Mouse (Mus musculus): ENCODE measurements around the gene Slc30a10.
A peak's percentile ranks its signal among the peaks of the same experiment; 100 is the strongest.

The Slc30a10 gene

GRCm38 (mm10) chr1:185469551-185470021 lies 14.9 kb downstream of the Slc30a10 start:
- DNase-seq = no peak

DNA sequence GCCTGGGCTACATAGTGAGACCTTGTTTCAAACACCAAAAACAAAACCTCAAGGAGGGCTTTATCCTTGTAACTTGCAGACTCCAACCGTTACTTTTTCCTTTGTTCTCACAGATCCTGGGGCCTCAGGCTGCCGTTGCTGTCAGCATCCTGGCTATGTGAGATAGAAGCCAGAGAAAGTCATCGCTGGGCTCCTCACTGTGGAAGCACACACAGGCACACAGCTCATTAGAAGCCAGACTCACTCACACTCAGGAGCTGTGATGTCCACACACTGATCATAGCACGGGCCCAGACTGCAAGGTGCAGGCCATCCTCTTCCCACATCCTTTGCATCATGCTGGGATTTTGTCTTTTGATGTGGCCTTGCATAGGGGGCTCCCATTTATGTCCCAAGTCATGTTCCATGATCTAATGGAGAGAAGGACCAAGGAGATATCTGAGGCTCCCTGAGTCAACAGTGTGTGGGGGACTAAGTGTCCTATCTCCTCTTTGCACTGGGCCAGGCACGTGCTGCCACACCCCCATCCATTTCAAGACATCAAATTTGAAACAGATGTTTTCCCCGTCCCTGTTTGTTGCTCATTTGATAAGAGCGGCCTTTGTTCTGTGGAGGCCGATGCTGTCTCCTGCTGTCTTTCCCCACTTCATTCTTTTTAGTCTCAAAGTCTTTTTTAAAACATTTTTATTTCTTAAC lies 17.5 kb downstream of the Slc30a10 start:
- DNase-seq = no peak

DNA sequence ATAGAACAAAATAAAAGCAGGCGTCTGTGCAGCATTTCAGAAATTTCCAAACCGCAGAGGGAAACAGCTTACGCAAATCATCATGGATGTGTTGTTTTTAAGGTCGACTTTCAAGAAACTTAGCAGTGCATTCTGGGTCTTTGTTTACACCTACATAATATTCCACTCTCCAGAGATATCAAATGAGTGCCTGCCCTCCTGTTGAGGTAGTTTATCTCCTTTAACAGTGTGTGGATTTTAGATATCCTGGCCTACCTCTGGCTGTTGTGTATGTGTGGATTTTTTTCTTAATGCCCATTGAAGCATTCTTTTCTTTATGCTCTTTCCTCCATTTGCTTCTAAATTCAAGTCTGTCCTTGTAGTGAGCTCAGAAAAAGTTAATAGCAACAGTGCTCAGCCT lies 18.1 kb downstream of the Slc30a10 start:
- no peak for DNase-seq

GRCm38 (mm10) chr1:185473437-185473836 lies 18.8 kb downstream of the Slc30a10 start:
- no peak for DNase-seq

- DNase-seq = no peak
Measured at GRCm38 (mm10) chr1:185479861-185480260, 25.2 kb downstream of the Slc30a10 start.

- peak; percentile 18 for DNase-seq
Measured at GRCm38 (mm10) chr1:185482001-185482761, 27.5 kb downstream of the Slc30a10 start.

DNA sequence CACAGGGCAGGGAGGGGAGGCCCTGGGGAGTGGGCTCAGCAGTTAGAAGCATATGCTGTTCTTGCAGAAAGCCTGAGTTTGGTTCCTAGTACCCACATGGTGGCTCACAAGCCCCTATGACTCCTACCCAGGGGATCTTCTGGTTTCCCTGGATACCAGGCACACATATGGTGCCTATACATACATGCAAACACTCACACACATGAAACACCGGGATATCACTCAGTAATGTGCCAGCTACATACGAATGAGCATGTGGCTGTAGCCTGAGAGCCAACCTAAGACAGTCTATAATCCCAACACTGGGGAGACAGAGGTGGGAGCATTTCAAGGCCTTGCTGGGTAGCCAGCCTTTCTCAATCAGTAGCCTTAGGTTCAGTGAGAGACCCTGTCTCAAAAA lies 28.1 kb downstream of the Slc30a10 start:
- DNase-seq = no peak

DNA sequence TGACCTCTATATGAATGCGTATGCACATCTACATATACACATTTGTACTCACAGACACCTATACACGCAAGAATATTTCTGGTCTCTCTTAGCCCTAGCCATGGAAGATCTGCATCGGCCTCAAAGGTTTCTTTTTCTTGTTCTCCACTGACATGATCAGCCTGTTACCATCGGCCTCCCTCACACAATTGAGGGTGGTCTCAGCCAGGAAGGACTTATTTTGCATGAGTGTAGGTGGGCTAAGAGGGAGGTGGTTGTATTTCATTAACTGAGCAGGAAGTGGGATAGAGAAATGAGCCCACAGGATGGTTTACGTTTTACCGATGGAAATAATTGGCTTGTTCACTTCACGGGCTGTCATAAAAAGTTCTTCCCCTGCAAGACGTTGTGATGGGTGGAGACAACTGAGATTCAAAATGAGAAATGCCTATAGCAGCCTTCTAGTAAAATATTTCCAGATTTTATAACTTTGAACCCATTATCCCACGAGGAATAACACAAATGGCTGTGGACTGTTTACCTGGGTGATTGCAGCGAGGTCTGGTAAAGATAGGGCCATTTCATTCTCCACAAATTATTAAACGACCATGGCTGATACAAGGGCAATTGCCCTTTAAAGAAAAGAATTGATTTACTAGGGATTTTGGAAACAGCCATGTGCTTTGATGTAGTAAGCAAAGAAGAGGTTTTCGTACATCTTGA lies 28.9 kb downstream of the Slc30a10 start:
- no peak for DNase-seq

DNA sequence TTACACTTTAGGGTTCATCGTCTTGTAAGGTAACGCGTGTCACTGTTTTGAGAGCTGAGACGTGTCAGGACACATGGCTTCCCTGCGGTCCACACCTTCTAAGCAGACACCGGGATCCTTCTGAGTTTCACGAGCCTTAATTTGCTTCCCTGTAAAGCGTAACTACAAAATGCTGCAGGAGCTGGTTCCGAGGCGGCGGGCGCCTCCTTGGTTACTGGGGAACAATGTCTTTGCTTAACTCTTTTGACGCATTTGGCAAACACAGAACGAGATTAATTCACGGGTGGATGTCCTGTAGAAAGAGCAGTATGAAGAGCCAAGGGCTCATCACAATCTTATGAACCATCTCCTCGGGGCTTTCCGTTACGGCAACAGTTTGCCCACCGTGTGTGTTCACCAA lies 29.6 kb downstream of the Slc30a10 start:
- DNase-seq = no peak

DNA sequence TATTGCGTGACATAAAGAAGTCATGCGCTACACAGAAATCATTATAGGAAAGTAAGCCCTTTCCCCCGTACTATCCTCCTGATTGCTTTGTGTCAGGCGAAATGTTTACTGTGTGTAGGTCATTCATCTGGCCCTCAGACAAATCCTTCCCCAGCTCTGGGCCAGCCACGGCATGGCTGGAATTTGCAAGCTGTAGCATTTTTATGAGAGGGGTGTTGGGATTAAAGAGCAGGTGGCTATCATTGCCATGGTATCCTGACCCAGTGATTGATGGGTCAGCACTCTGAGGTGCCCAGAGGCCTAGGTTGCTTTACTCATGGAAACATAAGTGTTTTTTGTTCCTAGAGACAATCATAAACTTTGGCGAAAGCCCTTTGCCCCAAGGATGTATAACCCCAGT lies 35.2 kb downstream of the Slc30a10 start:
- peak; percentile 8 for DNase-seq

DNA sequence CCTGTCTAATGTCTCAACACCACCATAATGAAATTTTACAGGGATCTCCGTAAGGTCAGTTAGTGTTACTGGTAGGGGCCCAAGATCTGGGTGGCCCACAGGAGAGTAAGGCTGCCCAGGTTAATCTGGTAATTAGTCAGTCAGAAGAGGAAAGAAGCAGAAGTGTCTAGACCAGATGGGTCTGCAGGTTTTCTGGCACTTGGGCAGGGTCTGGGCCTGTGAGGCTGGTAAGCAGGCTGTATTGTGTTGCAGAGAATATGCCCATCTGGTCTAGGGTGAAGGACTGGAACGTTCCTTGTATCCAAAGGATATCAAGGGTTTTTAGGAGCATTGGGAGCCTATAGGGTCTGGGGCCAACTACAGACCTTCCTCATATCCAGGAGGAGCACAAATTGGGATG lies 36.0 kb downstream of the Slc30a10 start:
- DNase-seq = no peak

- DNase-seq = no peak
Measured at GRCm38 (mm10) chr1:185493439-185494034, 38.9 kb downstream of the Slc30a10 start.

GRCm38 (mm10) chr1:185496791-185497460 lies 42.3 kb downstream of the Slc30a10 start:
- DNase-seq = no peak

DNA sequence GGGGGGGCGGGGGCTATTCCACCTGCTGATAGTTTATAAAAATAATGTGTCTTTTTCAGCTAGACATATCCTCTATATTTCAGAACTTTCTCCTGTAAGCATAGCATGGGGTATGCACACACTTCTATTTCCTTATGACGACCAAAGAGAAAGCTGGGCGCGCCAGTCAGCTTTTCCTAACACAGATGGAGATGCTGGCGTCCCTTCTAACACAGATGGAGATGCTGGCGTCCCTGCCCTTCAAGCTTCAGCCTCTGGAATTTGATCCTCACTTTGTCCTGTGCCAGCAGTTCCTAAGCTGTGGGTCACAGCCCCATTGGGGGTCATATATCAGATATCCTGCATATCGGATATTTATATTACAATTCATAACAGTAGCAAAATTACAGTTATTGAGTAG lies 46.0 kb downstream of the Slc30a10 start:
- DNase-seq = no peak

DNA sequence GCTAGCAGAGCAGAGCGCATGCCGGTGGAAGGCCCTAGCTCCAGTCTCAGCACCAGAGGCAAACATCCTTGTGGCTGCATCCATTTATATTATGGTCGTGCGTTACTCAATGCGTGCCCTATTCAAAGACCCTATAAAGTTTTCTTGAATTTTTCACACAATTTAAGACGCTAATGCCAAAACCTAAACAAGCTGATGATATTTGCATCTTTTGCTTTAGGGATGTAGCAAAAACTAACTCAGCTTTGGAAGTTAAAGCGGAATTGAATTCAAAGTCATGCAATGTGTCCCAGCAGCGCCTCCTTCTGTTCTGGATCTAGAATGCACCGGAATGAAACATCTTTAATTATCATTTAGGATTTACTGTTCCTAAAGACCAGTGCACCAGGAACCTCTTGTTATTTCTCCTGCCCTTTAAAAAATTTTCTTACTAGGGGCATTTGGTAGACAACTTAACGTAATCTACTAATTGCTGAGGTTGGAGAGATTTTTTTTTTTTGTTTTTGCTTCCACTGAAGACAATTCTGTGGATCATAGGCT lies 47.2 kb downstream of the Slc30a10 start:
- DNase-seq = peak; percentile 40

DNA sequence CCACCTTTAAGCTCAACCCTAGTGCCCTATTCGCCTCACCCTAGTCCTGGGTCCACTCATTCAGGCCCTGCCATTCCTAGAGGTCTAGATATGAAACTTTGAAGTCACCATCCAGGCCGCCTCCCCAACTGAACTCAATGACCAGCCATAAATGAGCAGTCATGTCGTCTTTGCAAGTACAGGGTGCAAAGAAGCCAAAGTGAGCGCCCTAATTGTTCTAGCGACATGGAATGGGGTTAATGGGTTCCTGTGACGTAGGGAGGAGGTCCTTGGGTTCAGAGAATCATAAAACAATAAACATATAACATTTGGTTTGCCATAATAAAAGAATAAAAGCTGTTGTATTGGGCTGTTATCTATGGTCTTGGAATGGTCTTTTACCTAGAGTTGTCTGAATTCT lies 47.9 kb downstream of the Slc30a10 start:
- DNase-seq = no peak

DNA sequence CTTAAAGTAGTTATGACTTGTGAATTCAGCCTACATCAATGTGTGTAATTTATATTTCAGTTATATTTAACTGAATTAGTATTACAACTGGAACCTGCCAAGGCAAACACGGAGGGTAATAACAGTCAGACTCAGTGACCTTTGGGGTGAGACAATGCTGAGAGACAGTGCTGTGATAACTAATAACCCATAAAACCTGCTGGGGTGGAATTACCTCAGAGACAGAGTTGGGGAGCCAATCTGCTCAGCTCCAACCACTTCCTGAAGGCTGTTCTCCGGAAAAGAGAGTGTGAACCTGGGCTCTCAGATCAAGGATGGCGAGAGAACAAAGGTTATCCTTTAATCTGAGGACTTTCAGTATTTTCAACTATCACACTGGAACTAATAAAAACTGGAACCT lies 54.4 kb downstream of the Slc30a10 start:
- no peak for DNase-seq

DNA sequence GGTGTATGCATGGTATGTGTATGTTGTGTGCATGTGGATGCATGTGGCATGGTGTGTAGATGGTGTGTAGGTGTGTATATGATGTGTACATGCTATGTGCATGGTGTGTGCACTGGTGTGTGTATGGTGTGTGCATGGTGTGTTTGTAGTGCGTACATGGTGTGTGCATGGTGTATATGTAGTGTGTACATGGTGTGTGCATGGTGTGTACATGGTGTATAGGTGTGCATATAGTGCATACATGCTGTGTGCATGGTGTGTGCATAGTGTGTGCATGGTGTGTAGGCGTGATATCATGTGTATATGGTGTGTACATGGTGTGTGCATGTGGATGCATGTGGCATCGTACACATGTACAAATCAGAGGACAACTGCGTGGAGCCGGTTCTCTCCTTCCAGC lies 56.7 kb downstream of the Slc30a10 start:
- no peak for DNase-seq

- DNase-seq = no peak
Measured at GRCm38 (mm10) chr1:185515526-185515979, 60.9 kb downstream of the Slc30a10 start.

DNA sequence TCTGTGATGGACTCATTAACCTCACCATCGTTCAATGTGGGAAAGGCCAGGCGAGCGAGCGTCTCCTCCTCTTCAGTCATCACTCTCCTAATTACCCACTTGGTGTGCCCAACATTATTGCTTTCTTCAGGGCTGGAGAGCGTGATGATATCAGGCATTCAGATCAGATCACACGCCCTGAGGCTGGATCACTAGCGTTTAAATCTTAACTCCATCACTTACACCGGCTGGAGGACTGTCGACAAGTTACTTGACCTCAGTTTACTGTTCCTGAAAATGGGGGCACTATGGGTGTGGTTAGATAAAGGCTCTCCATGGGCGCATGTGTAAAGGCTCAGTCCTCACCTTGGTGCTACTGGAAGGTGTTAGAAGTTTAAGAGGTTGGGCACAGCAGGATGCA lies 61.4 kb downstream of the Slc30a10 start:
- no peak for DNase-seq

DNA sequence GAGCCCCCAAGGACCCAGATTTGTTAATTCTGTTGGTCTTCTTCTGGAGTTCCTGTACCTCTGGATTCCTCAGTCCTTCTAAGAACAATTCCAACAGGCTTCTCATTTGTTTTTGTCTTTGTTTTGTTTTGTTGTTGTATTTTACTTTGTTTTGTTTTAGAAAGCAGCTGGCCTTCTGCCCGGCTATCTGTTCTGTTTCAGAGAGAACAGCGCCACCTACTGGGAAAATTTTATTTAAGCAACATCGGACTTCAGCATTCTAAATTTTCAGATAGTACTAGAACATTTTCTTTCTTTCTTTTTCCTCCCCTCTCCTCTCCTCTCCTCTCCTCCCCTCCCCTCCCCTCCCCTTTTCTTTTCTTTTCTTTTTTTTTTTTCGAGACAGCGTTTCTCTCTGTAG lies 62.9 kb downstream of the Slc30a10 start:
- peak; percentile 46 for DNase-seq

Data from kidney, postnatal 14 days (tissue).